Mouse (Mus musculus): ENCODE measurements around the gene Akr7a5.

DNA sequence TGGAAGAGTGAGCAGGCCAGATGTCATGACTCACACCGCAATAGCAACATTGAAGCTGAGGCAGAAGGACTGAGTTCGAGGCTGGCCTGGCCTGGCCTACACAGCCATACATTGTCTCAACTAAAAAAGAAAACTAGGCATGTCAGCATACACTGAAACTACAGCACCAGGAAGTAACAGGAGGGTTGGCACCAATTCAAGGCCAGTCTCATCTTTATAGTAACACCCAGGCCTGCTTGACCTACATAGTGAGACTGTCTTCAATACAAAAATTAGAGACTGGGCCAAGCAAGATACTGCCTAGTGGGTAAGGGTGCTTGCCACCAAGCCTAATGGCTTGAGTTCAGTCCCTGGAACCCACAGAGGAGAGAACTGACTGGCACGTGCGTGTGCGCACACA is 18.5 kb upstream of the Akr7a5 start:
- TF ChIP-seq CTCF (IDR thresholded peaks at IDR 0.05; ENCODE audit: extremely low read depth, insufficient read length, insufficient replicate concordance, low read depth, low read length): no peak
- TF ChIP-seq POLR2A (IDR thresholded peaks at IDR 0.05; ENCODE audit: low read depth, low read length): no peak
